Mouse (Mus musculus) liver (tissue): ENCODE data around the gene Galns.

Source experiments
- DNase-seq: peaks from one replicate; pipeline ENCODE4 v3.0.0-alpha.2; 2020; ENCODE audit warnings: mixed read lengths

Galns gene

DNA sequence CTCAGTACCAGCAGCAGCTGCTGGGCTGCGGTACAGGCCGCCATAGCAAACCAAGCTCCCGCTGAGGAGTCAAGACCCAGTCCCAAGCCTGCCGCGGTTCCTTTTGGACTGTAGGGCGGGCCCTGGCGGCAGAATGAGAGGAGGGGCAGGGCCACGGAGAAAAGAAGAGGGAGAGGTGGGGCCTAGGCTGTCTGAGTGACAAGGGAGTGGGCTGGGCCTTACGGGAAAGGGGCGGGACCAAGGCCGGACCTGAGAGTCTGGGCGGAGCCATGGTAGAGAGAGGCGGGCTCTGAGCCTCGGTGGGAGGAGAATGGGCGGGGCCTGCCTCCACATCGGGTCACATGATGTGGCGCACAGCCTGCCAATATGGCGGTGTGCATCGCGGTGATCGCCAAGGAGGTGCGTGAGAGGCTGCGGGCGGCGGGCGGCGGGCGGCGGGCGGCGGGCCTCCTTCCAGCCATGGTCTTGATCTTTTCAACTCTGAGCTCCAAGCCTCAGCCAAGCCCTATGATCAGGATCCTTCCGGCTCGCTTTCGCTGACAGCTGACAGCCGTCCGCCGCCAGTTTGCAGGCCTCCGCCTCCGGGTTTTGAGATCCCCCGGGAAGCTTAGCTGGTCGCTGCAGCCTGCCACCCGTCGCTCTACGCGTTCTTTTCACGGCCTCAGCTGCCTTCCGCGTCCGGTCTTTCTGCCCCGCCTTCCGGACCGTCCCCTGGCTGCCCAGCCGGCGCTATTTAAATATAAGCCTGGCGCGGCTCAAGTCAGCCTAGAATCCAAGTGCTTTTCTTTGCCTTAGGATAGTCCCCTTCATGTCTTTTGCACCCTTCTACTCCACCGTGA, at the start of gene Galns, which contains the start of gene Trappc2l:
TSS of gene Galns (minus strand) at position 169 of the 839 bp plus-strand sequence.
TSS of gene Trappc2l (plus strand) at position 346 of the 839 bp plus-strand sequence.
- peak; percentile 99 for DNase-seq

DNA sequence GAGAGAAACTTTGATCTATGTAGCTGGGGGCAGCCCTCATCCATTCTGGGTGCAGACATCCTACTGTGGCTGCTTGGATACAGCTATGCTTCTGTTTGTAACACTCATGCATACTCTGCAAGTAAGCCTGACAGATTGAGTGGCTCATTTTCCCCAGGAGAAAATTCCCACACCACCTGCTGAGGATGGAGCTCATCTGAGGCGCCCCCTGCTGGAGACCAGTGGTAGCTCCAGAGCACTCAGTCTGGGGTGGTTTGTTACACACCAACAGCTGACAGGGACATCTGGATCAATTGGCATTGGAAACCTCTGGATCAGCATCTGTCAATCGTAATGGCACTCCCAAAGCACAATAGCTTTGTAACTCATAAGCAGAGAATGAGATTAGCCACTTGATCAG, 48.8 kb upstream of the Galns start:
- peak; percentile 65 for DNase-seq

DNA sequence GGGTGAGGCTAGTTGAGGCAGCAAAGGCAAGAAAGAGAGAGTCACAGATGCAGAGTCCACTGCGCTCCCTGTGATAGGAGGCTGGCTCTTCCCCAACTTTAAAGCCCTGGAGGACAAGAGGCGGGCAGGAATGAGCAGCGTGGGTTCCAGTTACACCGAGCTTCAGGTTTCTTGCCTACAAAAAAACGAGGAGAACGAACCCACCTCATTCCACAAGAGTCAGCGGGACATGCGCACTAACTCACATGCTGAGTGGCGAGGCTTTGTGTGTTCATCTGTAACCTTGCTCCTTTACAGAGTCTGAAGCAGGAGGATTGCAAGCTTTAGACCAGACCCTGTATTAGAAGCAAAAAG, 47.5 kb upstream of the Galns start:
- DNase-seq: no peak

DNA sequence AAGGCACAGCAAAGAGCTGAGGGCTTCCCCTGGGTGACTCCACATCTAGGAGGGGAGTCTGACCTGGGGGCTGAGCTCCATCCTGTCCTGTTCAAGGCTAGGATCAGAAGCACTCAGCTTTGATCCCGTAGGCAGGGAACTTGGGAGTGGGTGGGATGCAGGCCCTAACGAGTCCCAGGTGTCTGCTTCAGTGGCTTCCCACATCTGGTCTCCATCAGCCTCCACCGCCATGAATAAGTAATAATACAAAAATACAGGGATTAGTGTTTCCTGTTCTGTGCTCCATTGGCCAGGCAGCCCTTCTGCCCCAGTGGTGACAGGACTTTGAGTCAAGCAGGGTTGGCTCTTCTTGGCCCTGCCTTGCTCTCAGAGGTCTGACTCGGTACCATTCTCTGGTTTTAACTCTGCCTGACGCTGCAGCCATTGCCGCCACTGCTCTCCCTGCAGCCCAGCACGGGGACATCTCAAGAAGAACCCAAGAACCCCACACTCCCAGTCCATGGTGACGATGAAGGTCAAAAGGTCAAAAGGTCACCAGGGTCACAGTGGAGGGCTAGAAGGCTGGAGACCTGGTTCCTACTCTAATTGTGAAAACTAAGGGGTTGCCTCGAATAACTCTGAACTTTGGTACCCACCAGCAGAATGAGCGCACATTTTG, 47.0 kb upstream of the Galns start:
- DNase-seq: no peak

DNA sequence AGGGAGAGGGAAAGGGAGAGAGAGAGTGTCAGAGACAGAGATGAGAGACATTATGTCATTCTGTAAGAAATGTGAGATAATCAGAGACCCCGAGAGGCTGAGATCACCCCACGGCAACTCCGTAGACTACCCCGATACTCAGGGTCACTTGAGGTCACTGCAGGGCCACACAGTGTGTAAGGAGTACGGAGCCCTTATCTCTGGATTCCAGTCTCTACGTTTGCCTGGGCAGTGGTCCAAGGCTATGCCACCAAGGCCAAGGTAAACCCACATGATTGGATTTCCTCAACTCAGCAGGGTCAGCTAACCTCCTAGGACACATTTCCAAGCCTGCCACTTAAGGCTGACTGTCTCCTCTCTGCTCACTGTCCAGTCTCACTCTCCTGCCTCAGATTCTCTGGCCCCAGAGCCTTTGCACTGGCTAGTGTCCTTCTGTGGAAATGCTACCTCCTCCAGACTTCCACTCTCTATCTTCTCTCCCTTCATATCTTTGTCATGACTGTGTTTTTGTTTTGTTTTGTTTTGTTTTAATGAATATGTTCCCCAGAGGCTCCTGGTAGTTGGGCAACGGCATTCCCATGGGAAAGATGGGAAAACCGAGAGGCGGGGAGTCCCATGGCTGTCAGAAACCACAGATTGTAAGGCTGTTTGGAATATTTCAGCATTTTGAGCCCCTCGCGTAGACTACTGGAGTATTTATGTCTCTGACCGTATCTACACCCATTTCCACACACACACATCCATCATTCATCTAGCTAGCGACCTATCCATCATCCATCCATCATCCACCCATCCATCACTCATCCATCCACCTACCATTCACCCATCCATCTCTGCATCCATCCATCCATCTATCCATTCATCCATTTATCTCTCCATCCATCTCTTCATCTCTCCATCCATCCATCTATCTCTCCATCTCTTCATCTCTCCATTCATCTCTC, 45.1 kb upstream of the Galns start:
- DNase-seq: no peak

DNA sequence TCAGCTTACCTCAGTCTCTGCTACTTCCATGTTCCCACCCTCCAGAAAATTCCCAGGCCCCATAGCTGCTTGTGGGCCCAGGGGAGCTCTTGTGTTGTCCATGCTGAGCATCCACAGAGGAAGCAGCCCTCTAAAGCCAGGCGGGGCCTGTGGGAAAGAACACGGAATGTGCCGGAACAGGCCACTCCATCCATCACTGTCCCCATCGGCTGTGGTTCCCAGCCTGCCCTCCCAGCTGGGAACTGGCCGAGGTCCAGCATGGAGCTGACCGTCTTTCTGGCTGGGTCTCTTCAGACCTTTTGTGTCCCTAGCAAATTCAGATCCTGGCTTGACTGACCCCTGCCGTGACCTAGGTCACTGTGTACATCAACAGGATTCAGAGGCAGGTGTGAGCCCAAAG, 43.5 kb upstream of the Galns start:
- DNase-seq: no peak

DNA sequence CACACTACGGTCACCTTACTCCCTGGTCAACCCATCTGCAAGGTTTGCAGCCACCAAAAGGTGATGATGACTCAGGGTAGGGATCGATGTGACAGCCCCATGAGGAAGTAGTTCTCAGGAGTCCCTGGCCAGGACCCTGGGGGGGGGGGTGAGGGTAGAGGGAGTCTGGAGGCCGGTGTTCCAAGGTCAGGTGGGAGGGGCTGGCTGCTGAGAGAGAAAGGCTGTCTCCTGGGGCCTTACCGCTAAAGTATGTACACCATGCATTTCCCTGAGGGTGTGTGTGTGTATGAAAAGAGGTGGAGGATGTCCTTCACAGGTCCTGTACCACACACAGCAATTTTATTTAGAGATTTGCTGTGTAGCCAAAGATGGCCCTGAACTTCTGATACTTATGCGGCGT, 41.4 kb upstream of the Galns start:
- no peak for DNase-seq

DNA sequence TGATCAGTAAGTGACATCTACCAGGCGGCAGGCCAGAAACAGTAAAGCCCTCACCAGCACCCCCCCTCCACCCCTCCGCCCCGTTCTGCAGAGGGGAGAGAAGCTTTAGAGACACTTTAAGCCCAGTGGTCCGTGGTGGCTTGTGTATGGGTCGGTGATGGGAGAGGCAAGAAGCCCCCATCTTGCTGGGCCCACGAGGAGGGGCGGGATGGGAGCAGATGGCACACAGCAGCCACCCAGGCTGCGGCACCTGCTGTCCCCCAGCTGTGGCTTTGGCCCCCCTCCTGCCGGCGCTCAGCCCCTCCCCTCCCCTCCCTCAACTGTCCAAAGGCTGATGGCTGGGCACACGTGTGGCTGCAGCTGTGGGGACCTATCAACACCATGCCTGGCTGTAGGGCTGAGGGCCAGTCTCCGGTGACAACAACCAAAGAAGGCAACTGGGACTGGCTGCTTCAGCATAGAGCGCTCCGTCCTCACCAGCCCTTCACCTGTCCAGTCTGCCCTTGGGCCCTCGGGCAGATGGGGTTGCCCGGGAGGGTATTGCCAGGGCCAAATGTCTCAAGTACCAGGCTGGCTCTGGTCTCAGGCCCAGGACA, 40.2 kb upstream of the Galns start:
- no peak for DNase-seq

DNA sequence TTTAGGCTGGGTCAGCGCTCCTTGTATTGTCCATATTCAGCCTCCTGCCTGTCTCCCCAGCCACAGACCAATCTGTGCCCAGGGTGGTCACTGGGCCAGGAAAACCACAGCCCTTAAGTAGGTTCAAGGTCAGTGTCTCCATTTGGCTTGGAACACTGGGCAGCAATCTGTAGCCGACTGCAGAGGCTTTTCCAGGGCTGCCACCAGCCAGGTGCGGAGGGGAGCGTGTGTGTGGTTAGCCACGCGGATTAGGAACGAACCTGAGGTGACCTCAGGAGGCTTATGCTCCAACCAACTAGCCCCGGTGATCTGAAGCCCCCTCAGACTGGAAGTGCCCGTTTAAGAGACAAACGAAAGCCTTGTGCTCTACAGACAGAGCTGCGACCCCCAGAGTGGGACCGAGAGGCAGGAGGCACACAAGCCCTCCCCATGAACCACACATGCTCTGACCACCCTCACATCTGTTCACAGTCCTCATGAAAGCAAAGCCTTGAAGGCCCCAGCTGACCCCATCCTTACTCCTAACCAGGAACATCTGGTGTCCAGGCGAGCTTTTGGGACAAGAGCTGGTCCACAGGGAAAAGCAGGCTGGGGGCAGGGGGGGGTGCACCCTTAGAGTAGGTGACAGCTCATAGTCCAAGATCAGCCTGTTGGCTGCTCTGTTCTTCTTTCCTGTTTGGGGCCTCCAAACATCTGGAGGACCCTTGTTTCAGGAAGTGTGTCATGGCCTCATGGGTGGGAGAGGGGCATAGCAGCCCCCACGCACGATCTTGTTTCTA, 37.1 kb upstream of the Galns start:
- DNase-seq: no peak

DNA sequence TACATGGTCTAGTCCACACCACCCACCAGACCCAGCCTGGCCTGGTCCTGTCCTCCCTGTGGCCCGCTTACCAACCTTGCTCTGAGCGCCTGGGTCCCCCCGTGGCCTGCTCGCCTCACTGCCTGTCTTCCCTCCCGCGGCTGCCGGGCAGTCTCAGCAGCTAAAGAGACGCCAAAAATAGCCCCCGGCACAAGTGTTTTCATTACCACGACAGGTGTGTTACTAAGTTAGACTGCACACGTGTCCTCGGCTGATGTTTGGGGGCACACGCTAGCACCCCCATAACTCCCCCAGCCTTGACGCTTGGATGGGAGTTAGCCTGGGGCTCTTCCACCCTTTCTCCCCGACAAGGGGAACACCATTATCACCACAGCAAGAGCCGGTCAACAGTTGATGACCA, 35.1 kb upstream of the Galns start:
- DNase-seq: no peak

DNA sequence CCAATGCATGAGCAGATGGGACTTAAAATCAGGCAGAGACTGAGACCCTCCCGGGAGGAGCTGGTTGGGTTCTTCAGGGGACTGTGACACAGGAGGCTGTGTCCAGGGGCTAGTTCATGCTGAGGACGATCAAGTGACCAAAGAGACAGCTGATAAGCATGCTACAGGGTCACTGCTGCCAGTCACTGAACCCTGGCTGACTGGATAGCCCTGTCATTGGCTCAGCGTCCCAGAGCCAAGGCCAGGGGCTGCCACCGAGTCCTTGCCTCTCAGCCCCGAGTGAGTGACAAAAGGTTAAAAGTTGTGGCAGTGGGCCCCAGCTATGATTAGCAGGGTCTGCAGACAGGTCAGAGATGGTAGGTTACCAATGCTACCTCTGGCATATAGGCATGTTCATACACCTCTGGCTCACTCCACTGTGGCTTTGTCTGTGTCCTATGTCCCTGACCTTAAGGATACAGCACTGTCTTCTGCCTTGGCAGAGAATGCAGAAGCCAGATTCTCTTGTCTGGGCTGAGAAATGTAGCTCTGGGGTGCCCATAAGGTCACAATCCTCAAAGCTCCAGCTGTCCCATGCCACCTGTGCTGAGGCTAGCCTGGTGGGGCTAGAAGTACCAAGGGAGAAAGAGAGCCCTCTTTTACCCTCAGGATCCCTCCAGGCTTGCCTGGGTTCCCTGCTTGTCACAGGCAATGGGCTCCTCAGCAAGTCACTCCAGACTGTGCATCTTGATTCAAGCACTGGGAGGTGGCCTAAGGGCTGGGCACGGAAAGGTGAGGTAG, 33.1 kb upstream of the Galns start:
- no peak for DNase-seq

DNA sequence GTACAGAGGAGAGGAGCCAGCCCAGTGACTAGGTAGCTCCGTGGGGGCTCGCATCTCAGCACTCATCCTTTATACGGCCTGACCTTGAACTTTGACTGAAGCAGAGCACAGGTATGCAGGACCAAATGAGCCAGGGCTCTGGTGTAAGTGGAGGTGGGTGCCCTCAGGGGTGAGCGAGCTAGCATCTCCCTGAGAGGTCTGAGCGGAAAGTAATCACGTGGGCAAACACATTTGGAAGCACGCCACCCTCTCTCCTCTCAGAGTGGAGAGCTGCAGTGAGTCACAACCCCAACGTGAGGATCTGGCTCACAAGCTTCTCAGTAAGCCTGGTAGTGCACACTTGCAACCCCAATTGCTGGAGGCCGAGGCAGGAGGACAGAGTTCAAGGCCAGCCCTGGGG, 30.8 kb upstream of the Galns start:
- DNase-seq: no peak

DNA sequence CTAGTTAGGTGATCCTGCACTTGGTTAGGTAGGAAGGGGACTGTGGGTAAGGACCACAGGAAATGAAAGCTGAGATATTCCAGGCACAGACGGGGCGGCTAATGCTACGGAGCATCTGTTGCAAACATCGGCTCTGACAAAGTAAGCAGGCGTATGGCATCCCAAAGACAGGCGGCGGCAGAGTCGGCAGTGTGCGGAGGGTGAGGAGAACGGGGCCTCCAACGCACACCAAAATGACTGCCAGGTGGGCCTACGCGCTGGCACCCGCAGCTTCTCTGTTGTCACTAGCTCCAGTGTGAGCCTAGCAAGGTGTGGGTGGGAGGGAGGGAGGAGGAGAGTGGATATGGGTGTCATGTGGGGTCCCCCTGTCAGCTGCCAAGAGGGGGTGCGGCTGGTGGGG, 30.1 kb upstream of the Galns start:
- DNase-seq: no peak

DNA sequence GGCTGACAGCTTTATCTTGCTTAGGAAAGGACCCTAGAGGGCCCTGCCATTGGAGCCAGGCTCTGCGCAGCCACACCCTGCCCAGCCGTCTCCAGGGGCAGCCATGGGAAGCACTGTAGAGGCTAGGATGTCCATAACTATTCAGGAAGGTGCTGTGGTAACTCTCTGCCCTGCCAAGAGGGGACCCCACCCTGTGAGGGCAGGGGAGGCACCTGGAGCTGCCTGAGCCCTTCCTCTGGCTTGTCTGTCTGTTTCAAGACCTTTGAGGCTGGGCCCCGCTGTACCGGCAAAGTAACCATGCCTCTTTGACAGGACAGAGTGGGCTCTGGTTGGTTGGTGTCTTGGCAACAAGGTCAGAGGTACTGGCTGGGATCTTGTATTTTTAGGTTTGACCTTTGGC, 29.6 kb upstream of the Galns start:
- DNase-seq: no peak

DNA sequence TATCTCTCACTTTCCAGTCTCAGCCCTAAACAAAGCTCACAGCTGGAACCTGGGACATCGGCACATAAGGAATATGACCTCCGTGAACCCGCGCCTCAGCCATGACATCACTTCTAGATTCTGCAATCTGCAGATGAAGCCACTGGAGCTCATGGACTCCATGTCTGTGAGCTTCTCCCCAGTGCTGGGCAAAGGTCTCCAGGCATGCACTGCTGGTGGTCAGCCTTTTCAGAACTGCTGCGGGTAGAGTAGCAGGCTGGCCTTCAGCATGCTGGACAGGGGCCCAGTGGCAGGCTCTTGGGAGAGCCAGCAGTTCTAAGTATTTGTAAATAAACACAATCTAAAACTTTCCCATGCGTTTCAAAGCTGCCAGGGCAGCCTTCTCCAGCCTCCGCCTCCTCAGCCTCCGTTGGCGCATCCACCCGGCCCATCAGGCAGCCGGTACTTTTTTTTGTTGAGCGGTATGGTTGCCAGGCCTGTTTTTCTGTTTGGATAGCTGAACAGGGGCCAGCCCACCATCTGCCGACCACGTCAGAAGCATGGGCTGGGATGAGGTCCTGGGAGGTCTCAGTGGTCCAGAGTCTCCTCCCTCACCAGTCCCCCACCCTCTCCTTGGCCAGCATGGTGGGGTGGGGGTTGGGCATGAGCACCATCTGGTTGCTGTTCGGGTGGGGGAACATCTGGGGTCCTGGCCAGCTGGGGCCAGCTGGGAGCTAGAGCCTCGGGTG, 28.4 kb upstream of the Galns start:
- no peak for DNase-seq

DNA sequence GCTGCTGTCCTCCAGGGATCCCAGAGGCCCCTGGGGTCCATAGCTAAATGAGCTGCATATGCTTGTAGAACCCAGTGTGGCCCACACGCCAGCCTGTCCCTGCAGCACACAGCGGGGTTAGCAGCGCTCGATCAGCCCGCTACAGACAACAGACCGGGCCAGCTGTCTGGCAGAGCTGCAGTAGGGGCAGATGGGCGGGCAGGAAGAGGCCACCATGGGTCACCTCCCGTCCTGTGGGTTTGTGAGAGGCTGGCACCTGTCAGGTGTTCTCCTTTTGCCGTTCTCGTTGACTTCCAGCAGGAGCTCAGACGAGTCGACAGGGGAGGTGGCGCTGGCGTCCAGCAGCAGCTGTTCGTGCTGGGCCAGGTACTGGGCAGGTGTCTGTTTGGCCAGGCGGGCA, 27.3 kb upstream of the Galns start:
- no peak for DNase-seq

DNA sequence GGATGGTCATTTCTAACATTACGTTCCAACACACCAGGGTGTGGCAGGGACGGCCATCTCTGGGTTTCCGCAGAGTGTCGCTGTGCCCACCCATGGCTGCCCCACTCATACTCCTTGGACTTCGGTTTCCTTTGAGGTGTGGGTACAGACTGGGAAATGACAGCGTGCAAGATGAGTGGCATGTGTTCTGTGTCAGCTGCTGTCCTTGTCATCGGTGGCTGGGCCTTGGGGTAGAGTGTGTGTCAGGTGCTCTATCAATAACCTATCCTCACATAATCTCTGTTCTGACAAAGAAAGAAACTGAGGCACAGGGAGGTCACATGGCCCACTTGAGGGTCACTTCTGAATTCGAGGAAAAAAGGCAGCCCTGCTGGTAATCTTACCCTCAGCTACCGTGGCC, 26.0 kb upstream of the Galns start:
- no peak for DNase-seq

DNA sequence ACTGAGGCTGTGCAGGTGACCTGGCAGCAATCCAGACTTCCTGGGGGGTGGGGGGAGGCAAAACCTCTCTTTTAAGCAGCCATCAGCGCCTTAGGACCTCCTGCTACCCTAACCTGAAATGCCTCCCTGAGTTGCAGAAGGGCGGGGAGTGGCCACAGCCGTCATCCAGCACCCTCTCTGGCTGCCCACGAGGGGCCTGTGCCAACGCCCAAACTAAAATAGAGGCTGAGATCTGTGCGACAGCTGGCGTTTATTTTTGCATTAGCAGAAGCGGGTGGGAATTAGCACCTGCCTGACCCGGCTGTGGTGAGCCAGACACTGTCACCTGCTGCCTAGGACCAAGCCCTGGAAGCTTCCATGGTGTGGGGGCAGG, 25.5 kb upstream of the Galns start:
- no peak for DNase-seq

DNA sequence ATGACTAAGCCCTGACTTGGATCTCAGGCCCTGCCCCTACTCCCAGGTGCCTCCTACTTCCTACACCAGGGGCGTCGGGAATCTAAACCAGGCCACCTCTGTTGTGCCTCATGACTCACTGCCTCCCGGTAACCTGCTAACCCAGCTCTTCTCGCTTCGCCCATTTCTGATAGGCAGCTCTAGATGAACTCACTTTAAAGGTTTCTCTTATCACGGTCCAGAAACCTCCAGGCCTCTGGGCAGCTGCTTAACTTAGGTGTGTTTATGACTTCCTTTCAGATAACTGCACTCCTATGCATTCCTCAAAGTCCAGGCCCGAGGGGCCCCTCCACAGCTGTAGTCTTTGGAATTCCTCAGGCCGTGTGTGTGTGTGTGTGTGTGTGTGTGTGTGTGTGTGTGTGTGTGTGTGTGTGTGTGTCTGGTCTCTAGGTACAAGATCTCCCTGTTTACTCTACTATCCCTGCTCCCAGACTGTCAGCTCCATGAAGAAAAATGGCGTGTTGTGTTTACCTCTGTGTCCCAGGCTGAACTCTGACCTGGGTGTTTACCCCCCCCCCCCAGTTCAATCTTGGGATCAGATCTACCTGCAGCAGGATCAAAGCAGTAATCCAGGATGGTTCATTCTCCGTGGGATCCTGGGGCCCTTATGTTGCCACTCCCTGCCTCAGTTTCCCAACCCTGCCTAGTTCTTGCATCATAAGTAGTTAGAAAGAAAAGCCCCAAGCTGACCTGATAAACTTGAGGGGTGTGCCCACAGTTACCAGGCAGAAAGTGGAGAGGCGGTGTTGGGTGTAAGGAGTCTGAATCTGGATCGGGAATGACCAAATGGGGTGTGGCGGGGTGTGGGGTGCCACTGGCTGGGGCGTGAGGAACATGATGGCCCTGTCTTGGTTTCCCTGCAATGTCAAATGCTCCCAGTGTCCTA, 24.9 kb upstream of the Galns start:
- peak; percentile 70 for DNase-seq

DNA sequence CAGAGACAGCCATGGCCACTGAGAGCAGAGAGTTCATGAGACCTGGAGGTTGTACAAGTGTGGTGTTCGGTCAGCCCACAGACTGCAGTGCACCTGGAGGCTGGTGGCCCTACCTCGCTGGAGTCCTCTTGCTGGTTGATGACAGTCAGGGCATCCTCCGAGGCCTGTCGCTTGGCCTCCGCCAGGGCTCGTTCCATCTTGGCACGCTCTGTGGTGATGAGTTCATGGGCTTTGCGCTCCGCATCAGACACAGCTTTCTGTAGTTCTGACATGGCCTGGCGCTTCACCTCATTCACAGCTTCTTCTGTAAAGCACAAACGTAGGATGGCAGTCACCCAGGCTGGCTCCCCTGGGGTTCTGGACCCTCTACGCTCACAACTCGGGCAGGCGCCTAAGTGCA, 21.9 kb upstream of the Galns start:
- no peak for DNase-seq
